In genomic region chr2:166398774-166399139, GRCm38 (mm10) we compare ENCODE assay signal across 9 mouse cellular contexts.
DNase-seq lines count a peak whose midpoint lies in the region; ATAC-seq and TF ChIP-seq lines count a peak whose summit lies in the region.
"Had no signal": no experiment of that assay in that cellular context is flagged by ENCODE, and none has a peak within 500 bp of the region (broad histone marks: within the 10 kb centered on the region; RNA-seq: fewer than 3 reads in every experiment).

No protein-coding gene starts in this region.

- WGBS in hindbrain, embryonic 10.5 days: 65% methylated on average over 5 of the region's 5 CpGs
- WGBS in hindbrain, embryonic 14.5 days: 61% methylated on average over 5 of the region's 5 CpGs
- 51% methylated on average over 5 of the region's 5 CpGs for WGBS in lung, postnatal 0 days
- 36% methylated on average over 5 of the region's 5 CpGs for WGBS in stomach, embryonic 14.5 days

- DNase-seq in hindbrain, embryonic 10.5 days (ENCODE audit: low spot score): no peak
- no peak for DNase-seq in hindbrain, embryonic 14.5 days (ENCODE audit: low spot score)
- DNase-seq in lung, postnatal 0 days (ENCODE audit: low spot score): no peak
- no peak for DNase-seq in lung, postnatal 10 days
- DNase-seq: right cerebral cortex, adult 18-20 months had no signal

- TF ChIP-seq POLR2A in embryonic fibroblast, embryonic 13.5 days (IDR thresholded peaks at IDR 0.05; ENCODE audit: low read depth, low read length): no peak

- H3K9ac ChIP-seq in hindbrain, embryonic 14.5 days: no peak overlapping the region
- no peak overlapping the region for H3K9ac ChIP-seq in lung, postnatal 0 days (replicated peaks; ENCODE audit: low read depth)
- H3K9ac ChIP-seq in stomach, embryonic 14.5 days (replicated peaks; ENCODE audit: low read depth, low read length): no peak overlapping the region; the same call in 1 of the 2 replicates

- peak overlapping the region; percentile 64 for H3K27ac ChIP-seq in hindbrain, embryonic 10.5 days
- H3K27ac ChIP-seq in hindbrain, embryonic 14.5 days: no peak overlapping the region
- no peak overlapping the region for H3K27ac ChIP-seq in lung, postnatal 0 days (ENCODE audit: low read length)
- peak overlapping the region; percentile 28; the same call in 1 of the 2 replicates for H3K27ac ChIP-seq in embryonic fibroblast, embryonic 13.5 days (ENCODE audit: insufficient read depth, low read length)
- H3K27ac ChIP-seq in stomach, embryonic 14.5 days (ENCODE audit: low read length): peak overlapping the region; percentile 68

- peaks cover 55% of the 10 kb centered on the region for H3K4me1 ChIP-seq in hindbrain, embryonic 10.5 days (replicated peaks)
- H3K4me1 ChIP-seq in hindbrain, embryonic 14.5 days (replicated peaks; ENCODE audit: control insufficient read depth, insufficient read depth, low read length): peaks cover 25% of the 10 kb centered on the region
- no peaks in the 10 kb centered on the region for H3K4me1 ChIP-seq in lung, postnatal 0 days (ENCODE audit: insufficient read depth, low read depth, low read length)
- peaks cover 3% of the 10 kb centered on the region; the same call in 1 of the 2 replicates for H3K4me1 ChIP-seq in embryonic fibroblast, embryonic 13.5 days (ENCODE audit: control insufficient read depth, insufficient read depth, low read length)
- H3K4me1 ChIP-seq in stomach, embryonic 14.5 days (ENCODE audit: control insufficient read depth, insufficient read depth, low read length): peaks cover 24% of the 10 kb centered on the region

- TF ChIP-seq CTCF in lung, postnatal 0 days (IDR thresholded peaks at IDR 0.05): no peak
- no peak for TF ChIP-seq CTCF in embryonic fibroblast, embryonic 13.5 days (IDR thresholded peaks at IDR 0.05; ENCODE audit: borderline replicate concordance, insufficient read depth, low read length)

- no peaks in the 10 kb centered on the region for H3K36me3 ChIP-seq in hindbrain, embryonic 10.5 days
- H3K36me3 ChIP-seq in hindbrain, embryonic 14.5 days (replicated peaks; ENCODE audit: control insufficient read depth, insufficient read depth): no peaks in the 10 kb centered on the region
- H3K36me3 ChIP-seq in lung, postnatal 0 days (ENCODE audit: insufficient read depth, low read length): no peaks in the 10 kb centered on the region
- H3K36me3 ChIP-seq in stomach, embryonic 14.5 days (ENCODE audit: control insufficient read depth, insufficient read depth, low read length): no peaks in the 10 kb centered on the region

- no peak overlapping the region for H3K4me3 ChIP-seq in hindbrain, embryonic 10.5 days
- no peak overlapping the region for H3K4me3 ChIP-seq in hindbrain, embryonic 14.5 days (replicated peaks; ENCODE audit: low read length)
- H3K4me3 ChIP-seq in lung, postnatal 0 days (ENCODE audit: low read depth, low read length): no peak overlapping the region
- H3K4me3 ChIP-seq in embryonic fibroblast, embryonic 13.5 days (ENCODE audit: insufficient read depth, low read length): no peak overlapping the region
- no peak overlapping the region for H3K4me3 ChIP-seq in stomach, embryonic 14.5 days (ENCODE audit: low read depth, low read length)

- no peak for ATAC-seq in hindbrain, embryonic 14.5 days (ENCODE audit: low FRiP score)
- peak; percentile 24; the same call in 1 of the 2 replicates for ATAC-seq in lung, postnatal 0 days
- ATAC-seq in stomach, embryonic 14.5 days (ENCODE audit: insufficient number of reproducible peaks, insufficient read depth, low FRiP score, low read depth): peak; percentile 20; the same call in 1 of the 2 replicates
- ATAC-seq in frontal cortex, adult (ENCODE audit: low TSS enrichment): no peak
- ATAC-seq: forebrain, embryonic 16.5 days had no signal

- no peak for TF ChIP-seq EP300 in lung, postnatal 0 days (IDR thresholded peaks at IDR 0.05)

- no peak overlapping the region for H3K4me2 ChIP-seq in hindbrain, embryonic 14.5 days (replicated peaks)
- H3K4me2 ChIP-seq in lung, postnatal 0 days (replicated peaks; ENCODE audit: low read depth, low read length): no peak overlapping the region
- H3K4me2 ChIP-seq in stomach, embryonic 14.5 days (replicated peaks; ENCODE audit: low read depth, low read length): no peak overlapping the region

- peaks cover 32% of the 10 kb centered on the region; the same call in 1 of the 2 replicates for H3K27me3 ChIP-seq in hindbrain, embryonic 10.5 days (ENCODE audit: insufficient read depth, poor library complexity, severe bottlenecking)
- H3K27me3 ChIP-seq in hindbrain, embryonic 14.5 days (ENCODE audit: control insufficient read depth, insufficient read depth, low read length): no peaks in the 10 kb centered on the region
- H3K27me3 ChIP-seq in lung, postnatal 0 days (replicated peaks; ENCODE audit: insufficient read depth, low read length): no peaks in the 10 kb centered on the region; the same call in 1 of the 2 replicates
- no peaks in the 10 kb centered on the region for H3K27me3 ChIP-seq in stomach, embryonic 14.5 days (ENCODE audit: control insufficient read depth, insufficient read depth, low read length)

- H3K9me3 ChIP-seq in hindbrain, embryonic 10.5 days: no peaks in the 10 kb centered on the region
- no peaks in the 10 kb centered on the region for H3K9me3 ChIP-seq in hindbrain, embryonic 14.5 days (ENCODE audit: control insufficient read depth, low read length)
- H3K9me3 ChIP-seq in lung, postnatal 0 days (ENCODE audit: low read length): no peaks in the 10 kb centered on the region
- H3K9me3 ChIP-seq in stomach, embryonic 14.5 days (ENCODE audit: control insufficient read depth, low read depth, low read length): no peaks in the 10 kb centered on the region

Comparison
In these comparisons a context has a peak if more than half of its experiments do, and no peak if none do; other contexts are left out.
1. H3K27ac ChIP-seq: peak in hindbrain, embryonic 10.5 days (single experiment), embryonic fibroblast, embryonic 13.5 days (single experiment) and stomach, embryonic 14.5 days (single experiment); none in hindbrain, embryonic 14.5 days (single experiment) and lung, postnatal 0 days (single experiment).
2. ATAC-seq: peak in lung, postnatal 0 days (single experiment) and stomach, embryonic 14.5 days (single experiment); none in hindbrain, embryonic 14.5 days (single experiment) and frontal cortex, adult (single experiment).